Mouse (Mus musculus) kidney, adult 18-20 months (tissue): Measurements from ENCODE around the gene Cflar.
A peak's percentile ranks its signal among the peaks of the same experiment; 100 is the strongest.
"Not testable (repeated sequence)": the region's sequence is repeated elsewhere in the genome, so short reads cannot be mapped to it uniquely, and the experiment has no call there.

Experiments used
- DNase-seq: peaks from one replicate; pipeline ENCODE4 v3.0.0; 2021

The Cflar gene

DNA sequence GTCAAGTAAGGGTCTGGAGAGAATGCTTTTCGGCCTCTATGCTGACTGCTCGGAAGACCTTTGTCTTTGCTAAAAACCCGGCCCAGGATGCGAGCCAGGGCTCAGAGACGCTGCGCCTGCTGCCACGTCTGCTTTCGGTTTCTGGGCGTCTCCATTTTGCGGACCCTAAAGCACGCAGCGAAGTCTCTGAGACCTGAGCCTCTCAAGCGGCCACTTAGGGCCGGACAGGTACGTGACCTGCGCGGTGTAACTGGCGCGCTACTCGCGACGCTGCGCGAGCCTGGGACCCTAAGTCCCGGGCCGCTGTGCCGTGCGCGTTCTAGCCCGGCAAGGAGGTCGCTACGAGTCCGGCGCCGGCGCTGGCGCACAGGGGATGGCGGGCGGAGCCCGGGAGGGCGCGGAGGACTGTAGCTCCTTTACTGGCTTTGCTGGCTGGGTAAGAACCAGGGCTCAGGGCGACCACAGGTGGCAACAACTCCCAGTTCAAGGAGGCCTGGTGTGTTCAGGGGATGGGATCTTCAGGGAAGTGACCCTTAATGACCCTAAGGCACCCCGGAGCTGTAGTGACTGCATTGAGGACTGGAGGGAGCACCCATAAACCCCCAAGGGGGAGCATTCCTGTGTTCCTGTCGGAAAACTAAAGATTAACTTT lies at the start of gene Cflar:
Gene Cflar, plus strand, starts transcription at position 144 of the 652 bp plus-strand sequence.
- DNase-seq, result peak; percentile 86

DNA sequence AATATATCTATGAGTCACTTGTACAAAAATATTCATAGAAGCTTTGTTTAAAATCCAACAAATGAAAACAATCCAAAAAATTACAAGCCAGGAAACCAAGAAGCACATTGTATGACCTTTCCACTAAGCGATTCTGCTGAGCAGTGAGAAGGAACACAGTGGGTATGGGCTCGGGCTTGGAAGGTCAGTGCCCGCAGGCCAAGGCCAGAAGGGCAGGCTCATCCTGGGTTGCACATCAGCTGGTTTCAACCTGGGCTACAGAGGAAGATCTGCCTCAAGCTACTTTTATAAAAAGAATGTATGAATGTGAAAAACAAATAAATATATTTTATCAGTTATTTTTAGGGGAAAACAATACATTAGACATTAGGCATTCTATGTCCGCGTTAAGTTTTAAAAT lies 48.6 kb upstream of the Cflar start:
- DNase-seq, result not testable (repeated sequence)

DNA sequence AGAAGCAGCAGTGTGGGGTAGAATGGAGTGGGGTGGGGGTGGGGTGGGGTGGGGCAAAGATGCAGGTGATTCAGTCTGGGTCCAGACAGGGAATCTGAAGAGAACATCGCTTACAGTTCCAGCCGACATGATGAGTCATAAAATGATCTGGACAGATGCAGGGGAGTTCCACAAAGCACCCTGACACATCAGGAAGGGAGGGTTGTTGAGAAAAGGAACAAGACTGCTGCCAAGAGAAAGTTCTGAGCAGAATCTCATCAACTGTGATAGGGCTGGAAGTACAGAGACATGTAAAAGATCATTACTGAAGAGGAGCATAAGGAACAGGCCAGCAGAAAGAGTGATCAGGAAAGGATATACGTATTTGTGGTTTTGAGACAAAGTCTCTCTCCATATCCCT lies 47.9 kb upstream of the Cflar start:
- not testable (repeated sequence) for DNase-seq

DNA sequence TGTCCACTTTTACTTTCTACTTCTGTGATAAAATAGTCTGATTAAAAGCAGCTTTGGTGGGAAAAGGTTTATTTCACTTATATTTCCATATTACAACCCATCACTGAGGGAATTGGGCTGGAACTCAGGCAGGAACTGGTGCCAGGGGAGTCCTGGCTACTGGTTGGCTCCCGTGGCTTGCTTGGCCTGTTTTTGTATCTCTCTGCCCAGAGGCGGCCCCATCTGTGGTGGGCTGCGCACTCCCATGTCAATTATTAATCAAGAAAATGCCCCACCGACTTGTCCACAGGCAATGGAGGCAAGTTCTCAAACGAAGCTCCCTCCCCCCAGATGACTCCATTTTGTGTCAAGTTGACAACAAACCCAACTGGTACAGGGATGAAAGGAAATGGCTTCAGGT lies 43.1 kb upstream of the Cflar start:
- DNase-seq, result no peak

DNA sequence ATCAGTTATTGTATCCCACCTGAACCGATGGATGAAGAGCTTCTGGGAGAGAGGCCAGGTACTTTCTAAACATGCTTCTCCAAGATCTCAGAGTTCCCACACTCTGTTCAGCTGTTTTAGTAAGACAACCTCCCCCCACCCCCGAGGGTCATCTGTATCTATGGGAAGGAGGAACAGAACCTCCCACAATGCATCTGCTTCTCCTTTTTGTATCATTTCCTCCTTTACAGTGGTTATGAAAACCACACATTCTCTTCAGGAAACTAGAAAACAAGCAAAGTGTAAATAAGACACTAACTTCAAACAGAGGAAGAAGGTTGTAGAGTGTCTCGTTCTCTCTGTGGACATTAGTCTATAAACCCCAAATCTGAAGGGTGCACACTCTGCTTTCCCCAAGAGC lies 41.7 kb upstream of the Cflar start:
- DNase-seq, result not testable (repeated sequence)

DNA sequence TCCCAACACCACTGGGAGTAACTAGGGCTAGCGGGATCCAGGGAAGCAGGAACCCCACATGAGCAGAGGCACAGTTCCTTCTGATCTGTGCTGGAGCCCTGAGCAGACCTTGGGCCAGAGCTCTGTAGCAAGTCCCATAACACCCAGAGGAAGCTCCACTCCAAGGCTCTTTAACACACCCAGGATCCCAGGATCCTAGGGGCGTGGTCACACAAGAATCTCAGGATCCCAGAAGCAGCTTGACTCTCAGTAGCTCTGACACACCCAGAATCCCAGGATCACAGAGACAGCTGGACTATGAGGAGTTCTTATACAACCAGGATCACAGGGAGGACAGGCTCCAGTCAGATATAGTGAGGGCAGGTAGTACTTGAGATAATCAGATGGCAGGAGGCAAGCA lies 39.2 kb upstream of the Cflar start:
- DNase-seq, result no peak

DNA sequence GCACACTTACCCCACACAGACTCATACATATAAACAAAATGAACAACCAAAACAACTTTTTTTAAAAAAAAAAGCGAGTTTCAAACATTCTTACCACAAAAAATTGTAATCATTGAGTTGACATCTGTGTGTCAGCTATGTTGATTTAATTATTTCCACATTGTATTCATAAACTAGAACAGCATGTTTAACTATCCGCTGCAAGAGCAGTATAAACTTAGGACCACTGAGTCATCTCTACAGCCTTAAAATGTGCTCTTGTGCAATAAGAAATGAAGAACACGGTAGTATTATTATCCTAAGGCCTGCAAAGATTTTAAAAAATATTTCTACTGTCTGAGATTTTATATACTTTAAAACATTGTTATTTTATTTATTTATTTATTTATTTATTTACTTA lies 36.3 kb upstream of the Cflar start:
- DNase-seq, result no peak

DNA sequence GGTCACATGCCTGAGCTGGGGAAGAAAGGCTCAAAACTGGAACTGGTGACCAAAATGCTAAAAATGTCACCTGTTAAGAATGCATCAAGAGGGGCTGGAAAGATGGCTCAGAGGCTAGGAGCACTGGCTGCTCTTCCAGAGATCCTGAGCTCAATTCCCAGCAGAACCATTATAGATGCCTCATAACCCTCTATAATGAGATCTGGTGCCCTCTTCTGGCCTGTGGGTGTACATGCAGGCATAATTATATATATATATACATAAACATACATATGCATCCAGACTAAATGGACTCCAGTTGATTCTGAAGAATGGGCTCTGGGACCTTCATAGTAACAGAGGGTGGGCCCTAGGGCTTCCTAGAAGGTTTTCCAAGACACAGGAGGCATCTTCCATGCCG lies 33.7 kb upstream of the Cflar start:
- DNase-seq, result peak; percentile 40

DNA sequence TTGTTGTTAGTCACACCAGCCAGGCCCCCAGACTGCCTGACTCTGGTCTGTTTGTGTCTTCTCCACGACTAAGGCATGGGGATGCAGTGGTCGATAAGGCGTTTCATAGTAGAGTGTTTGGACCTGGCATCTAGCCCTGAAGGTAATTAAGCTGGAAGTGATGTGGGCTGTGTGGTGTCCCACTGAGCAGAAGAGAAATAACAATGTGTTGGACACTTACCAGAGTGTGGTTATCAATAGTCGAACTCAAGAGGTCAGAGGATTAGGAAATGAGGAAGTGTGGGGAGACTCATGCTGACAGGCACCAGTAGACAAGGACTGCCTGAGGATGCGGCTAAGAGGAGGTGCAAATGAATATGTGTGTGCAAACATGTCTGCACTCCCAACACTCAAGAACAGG lies 32.9 kb upstream of the Cflar start:
- DNase-seq, result not testable (repeated sequence)

DNA sequence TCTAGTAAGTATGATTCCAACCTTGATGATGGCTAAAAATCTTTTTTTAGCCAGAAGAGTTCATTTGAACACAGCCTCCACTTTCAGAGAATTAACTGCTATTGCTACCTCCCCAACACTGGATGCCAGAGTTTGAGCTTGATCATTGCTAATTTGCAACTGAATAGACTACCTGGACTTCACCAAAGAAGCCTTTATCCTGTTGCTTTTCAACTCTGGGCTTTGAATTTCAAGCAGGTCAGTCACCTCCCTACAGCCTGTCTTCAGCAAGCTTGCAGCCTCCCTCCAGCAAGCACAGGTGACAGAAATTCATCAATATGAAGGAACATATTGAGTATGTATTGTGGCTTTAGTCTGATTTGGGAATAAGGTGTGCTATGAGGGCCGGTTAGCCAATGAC lies 21.9 kb upstream of the Cflar start:
- no peak for DNase-seq

DNA sequence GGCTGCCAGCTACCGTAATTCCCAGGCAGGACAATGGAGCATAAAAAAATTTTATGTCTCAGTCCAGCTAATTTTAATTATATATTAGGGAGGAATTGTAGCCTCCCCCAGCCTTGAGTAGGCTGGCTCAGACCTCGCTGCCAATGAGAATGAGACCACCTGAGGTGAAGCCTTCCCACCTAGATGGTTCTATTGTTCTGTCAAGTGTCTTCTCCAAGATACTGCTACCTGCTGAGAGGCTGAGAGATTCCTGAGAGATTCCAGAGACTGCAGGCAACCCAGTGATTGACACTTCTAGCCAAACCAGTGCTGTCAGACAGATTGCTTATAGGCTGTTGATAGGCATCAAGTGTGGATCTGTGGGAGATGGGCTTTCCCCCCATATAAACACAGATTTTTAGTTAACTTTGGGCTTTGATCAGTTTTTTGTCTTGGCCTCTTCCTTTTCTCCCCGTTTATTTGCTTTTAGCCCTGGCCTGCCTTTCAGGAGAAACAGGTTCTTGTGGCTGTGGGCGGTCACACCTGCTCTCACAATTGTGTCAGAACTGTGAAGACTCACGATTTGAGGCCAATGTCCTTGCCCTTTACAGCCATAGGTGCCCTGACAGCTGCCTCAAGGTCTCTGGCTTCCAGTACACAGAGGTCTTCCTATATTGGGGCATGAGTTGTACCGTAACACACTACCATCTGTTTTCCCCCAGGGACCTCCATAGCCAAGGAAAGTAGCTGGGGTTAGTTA lies 21.1 kb upstream of the Cflar start:
- peak; percentile 9 for DNase-seq

DNA sequence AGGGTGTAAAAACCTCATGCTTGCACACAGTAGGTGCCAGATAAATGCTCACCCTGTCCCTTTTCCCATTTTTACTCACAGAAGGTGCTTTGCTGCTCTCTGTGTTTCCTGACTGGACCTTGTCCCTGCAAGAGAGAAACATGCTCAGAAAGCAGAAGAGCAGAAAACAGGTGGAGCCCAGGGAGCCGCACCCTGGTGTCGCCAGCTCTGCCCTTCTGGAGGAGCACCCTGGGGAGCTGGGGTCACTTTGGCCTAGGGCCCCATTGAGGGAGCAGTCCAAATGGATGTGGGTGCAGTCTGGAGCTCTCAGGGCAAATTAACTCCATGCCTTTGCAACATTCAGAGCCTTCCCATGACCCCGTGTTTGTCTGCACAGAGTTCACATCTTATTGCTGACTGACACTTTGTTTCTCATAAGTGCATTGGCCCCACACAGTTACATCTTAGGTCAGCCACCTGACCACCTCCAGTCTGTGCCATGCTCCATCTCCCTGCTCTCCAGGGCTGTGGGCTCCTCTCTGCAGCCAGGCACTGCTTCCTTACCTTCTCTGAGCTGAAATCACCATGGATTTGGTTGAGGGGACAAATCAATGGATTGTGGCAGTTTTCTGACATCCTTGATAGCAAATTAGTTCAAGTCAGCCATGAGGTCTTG lies 20.3 kb upstream of the Cflar start:
- DNase-seq, result peak; percentile 48

DNA sequence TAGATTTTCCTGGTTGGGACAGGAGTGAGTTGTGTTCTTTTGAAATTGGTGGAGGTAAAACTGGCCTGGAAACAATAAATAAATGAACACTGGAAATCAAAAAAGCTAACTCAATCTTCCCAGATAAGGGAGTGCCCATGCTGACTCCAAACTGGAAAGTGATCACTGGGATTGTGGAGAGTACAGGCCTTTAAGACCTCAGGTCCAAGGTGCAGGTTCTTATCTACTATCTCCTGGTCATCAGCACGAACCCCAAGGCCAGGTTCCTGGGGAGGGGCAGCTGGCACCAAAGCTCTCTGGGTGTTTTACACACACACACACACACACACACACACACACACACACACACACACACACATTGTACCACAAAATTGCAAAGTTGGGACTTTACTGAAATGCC lies 19.6 kb upstream of the Cflar start:
- not testable (repeated sequence) for DNase-seq

DNA sequence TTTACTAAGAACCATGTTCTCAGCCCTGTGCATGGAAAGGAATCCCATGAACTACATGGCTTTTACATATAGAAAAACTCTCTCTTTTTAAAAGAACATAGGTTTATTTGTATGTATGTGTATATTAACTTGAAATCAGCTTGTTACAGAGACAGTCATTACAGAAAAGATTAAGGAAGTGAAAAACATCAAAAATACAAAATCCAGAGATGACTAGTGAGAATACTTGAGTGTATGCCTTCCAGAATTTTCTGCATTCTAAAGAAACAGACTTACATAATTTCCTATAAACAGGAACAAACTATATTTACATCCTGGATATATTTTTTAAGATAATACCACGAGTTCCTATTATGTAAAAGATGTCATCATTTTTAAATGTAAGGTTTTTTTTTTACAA lies 17.6 kb upstream of the Cflar start:
- no peak for DNase-seq

DNA sequence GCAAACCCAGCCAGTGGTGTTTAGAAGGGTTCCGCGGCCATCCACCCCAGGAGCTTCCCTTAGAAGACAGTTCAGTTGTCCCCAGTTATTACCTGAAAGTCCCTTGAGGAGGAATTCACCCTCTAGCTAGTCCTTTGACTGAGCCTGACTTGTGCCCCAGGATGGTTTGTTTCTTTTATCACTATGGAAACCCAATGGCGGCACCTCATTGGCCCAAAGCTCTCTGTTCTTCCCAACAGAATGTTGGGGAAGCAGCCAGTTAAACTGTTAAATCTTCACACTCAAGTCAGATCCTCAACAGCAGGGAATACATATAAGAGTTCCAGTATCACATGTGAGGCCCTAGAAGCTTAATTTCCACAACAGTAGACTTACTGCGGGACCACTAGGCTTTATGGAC lies 15.5 kb upstream of the Cflar start, which contains the start of gene Als2cr12:
Gene Als2cr12, minus strand, starts transcription at position 180 of the 400 bp plus-strand sequence.
- not testable (repeated sequence) for DNase-seq

DNA sequence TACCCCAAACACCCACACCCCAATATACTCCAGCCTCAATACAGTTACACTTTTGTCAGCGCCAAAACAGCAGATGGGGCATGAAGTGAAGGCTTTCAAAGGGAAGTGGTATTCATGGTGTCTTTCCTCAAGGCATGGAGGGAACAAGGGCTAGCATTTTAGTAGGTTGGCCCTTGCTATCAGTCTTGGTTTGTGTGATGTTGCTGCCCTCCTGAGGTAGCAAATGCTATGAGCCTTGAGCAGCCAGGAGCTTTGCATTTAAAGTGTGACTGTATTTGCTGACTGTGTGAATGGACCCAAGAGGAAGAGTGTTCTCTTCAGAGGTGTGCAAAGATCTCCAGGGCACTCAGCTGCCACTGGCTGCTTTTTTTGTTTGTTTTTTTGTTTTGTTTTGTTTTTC lies 13.7 kb upstream of the Cflar start:
- DNase-seq, result not testable (repeated sequence)

DNA sequence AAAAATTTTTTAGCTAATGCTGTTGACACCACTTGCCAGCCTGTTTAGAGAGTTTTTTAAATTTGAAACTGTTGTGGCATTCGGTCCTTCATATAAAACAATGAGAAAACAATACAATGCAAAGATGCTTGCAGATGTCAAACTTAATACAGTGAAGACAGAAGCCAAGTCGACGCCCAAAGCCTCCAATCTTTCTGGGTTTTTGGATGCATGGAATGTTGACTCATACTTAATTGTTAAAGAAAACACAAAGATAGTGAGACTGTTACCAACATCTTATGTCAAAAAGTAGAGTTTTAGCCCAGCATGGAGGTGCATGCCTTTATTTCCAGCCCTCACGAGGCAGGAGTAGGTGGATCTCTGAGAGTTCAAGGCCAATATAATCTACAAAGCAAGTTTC lies 12.5 kb upstream of the Cflar start:
- DNase-seq, result no peak

DNA sequence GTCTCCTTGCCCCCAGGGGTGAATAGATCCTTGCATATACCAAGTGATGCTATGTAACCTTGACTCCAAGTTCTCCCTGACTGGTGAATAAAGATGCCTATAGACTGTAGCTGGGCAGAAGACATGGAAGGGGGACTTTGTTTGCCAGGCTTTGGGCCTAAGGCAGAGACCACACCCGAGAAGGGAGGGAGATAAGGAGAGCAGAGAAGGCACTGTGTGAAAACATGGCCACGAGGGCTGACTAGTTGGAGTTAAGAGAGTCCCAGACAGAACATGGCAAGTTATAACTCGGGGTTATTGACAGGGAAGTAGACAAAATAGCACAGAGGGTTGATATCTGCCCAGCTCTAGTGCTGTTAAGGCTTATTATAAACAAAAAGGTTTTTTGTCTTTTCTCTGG lies 11.3 kb upstream of the Cflar start:
- DNase-seq, result no peak

DNA sequence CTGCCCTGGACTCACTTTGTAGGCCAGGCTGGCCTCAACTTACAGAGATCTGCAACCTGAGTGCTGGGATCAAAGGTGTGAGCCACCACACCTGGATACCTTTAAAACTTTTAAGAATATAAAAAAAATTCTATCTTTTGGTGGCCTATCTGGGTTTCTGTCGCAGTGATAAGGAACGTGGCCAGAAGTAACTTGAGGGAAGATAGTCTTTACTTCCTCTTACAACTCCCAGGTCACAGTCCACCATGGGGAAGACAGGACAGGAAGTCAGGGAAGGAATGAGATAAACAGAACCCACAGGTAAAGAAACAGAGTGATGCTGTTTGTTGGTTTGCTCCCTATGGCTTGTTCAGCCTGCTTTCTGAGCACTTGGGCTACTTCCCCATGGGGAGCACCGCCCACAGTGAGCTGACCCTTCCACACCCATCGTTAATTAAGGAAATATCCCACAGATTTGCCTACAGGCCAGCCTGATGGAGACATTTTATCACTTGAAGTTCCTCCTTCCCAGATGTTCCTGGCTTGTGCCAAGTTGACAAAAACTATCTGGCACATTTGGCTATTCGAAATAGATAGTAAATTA lies 10.6 kb upstream of the Cflar start:
- DNase-seq, result not testable (repeated sequence)

DNA sequence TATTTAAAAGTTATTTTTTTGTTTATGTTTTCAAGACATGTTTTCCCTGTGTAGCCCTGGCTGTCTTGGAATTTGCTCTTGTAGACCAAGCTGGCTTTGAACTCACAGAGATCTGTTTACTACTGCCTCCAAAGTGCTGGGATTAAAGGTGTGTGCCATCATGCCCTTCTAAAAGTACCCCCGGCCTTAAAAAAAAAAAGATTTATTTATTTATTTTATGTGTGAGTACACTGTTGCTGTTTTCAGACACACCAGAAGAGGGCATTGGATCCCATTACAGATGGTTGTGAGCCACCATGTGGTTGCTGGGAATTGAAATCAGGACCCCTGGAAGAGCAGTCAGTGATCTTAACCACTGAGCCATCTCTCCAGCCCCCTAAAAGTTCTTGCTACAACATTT lies 1.3 kb upstream of the Cflar start:
- not testable (repeated sequence) for DNase-seq

DNA sequence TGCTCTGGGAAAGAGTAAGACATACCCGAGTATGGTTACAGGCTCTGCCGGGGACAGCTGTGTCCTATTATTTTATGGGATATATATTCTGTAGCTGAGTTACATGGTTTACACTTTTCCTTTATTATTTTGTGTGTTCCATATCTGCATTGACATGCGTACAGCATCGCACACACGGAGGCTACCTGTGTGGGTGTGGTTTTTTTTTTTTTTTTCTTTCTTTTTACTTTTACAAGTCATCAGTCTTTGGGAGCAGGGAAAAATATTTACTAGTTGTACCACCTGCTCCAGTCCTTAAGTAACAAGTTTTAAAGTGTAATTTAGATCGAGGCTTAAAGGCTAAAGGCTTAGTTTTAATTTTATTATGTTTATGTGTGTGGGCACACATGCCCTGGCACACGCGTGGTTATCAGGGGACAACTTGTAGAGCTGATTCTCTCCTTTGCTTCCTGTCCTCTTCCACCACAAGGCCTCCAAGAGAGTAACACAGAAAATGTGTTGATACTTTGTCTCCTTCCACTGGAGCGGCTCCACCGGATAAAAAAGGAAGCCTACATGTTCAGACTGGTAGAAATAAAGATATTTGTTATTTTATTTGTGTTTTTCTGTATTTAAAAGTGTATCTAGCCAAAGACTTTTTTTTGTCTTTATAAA lies 470 bp upstream of the Cflar start:
- peak; percentile 27 for DNase-seq

DNA sequence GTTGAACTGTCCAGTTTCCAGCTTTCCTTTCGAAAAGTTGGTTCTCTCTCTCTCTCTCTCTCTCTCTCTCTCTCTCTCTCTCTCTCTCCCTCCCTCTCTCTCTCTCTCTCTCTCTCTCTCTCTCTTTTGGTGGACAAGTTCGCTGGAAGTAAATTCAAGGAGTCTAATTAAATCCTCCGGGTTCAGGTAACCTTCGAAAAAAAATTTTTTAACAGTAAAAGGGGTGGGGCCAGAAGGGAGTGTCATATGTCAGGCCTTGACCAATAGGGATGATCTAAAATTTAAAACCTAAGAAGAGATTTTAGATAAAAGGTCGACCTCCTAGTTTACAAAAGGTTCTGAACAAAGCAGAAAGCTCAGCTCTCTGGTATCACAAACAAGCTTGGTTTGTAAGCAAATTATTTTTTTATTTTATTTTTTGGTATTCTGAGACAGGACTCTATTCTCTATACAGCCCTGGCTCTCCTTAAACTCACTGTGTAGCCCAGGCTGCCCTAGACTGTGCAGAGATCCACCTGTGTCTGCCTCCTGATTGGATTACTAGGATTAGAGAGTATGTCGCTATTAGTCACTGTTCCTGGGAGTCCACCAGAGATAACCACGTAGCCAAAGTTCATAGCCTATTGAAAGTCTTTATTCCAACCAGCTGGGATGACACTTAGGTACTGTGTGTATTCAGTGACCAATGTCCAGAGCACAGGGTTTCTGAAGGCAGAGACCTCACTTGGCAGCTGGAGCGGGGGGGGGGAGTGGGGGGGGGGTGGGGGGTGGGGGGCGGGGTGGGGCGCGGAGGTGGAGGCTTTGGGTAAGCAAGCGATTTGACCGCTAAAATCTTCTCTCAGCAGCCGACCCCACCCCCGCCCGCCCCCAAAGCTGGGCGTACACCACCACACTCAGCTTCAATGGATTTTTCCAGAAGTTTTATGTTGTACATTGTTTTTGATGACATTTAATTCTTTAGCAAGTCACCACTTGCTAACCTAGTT lies 1.1 kb downstream of the Cflar start:
- DNase-seq, result peak; percentile 69
